Mouse (Mus musculus) CH12.LX (cell line): ENCODE data around the gene Plekha6. TPM values are rescaled to one million over a fixed set of nuclear protein-coding genes. Genes with fewer than 3 reads are reported as not detected.

ENCODE experiments used
- DNase-seq: peaks from one replicate; pipeline ENCODE4 v3.0.0-alpha.2; 2013; ENCODE audit errors: extremely low read depth
- H3K27ac ChIP-seq: 2 replicates; pipeline ENCODE4 v1.5.1; 2012; ENCODE audit warnings: low read depth, mild to moderate bottlenecking, control low read depth, moderate library complexity; ENCODE audit not compliant: insufficient read depth
- H3K27me3 ChIP-seq: replicated peaks from 2 replicates; pipeline ENCODE3; 2012; ENCODE audit warnings: inconsistent platforms
- H3K36me3 ChIP-seq, 2 experiments: replicated peaks in 1 of 2; 2 replicates each; pipeline versions ENCODE3 to v1.6.1; 2012; ENCODE audit warnings: inconsistent platforms in 1 of 2, low read length in 1 of 2, mild to moderate bottlenecking in 1 of 2, mixed read lengths in 1 of 2, moderate library complexity in 1 of 2; ENCODE audit not compliant: control insufficient read depth in 1 of 2, insufficient read depth in 1 of 2
- H3K4me1 ChIP-seq, 2 experiments: 2 replicates each; pipeline ENCODE4 v1.6.1; 2012; ENCODE audit warnings: inconsistent platforms in 1 of 2, moderate library complexity in 1 of 2; ENCODE audit not compliant: insufficient read depth in 2 of 2, control insufficient read depth in 1 of 2
- H3K4me2 ChIP-seq: 2 replicates; pipeline ENCODE4 v1.6.1; 2012; ENCODE audit warnings: low read depth, mild to moderate bottlenecking, control low read depth; ENCODE audit not compliant: poor library complexity, insufficient read depth, severe bottlenecking
- H3K4me3 ChIP-seq, 3 experiments: fragments of 150-350 bp in 1 of 3; sonication (generic) in 1 of 3; replicated peaks in 1 of 3; 2 replicates each; pipeline versions ENCODE3 to v1.5.1; 2011 to 2012; ENCODE audit warnings: low read depth in 2 of 3, low read length in 2 of 3, mild to moderate bottlenecking in 2 of 3, moderate library complexity in 2 of 3, control low read depth in 1 of 3, improper control_type of control experiment in 1 of 3, inconsistent platforms in 1 of 3, mixed read lengths in 1 of 3; ENCODE audit not compliant: poor library complexity in 1 of 3
- H3K79me2 ChIP-seq: replicated peaks from 2 replicates; pipeline ENCODE4 v1.6.1; 2012; ENCODE audit warnings: mild to moderate bottlenecking, moderate library complexity; ENCODE audit not compliant: control insufficient read depth, poor library complexity, insufficient read depth, severe bottlenecking; ENCODE audit errors: extremely low read depth
- H3K9ac ChIP-seq: 2 replicates; pipeline ENCODE4 v1.6.1; 2012; ENCODE audit warnings: low read depth, mild to moderate bottlenecking, control low read depth, moderate library complexity; ENCODE audit not compliant: insufficient read depth
- H3K9me3 ChIP-seq: replicated peaks from 2 replicates; pipeline ENCODE3; 2012; ENCODE audit warnings: low read length, inconsistent platforms, mixed read lengths
- CHD1 ChIP-seq: IDR thresholded peaks from 2 replicates; pipeline ENCODE4 v1.6.1; 2012; ENCODE audit warnings: low read depth, low read length, improper control_type of control experiment, inconsistent platforms
- CTCF ChIP-seq, 2 experiments: IDR thresholded peaks in 1 of 2; conservative IDR thresholded peaks in 1 of 2; 2 replicates each; pipeline ENCODE4 v1.5.1; 2011 to 2012; ENCODE audit warnings: low read depth in 2 of 2, low read length in 2 of 2, improper control_type of control experiment in 1 of 2, inconsistent platforms in 1 of 2, mild to moderate bottlenecking in 1 of 2, moderate library complexity in 1 of 2
- GABPA ChIP-seq: IDR thresholded peaks from 2 replicates; pipeline ENCODE4 v1.6.1; 2012; ENCODE audit warnings: low read depth, low read length, improper control_type of control experiment, inconsistent platforms; ENCODE audit not compliant: insufficient replicate concordance
- IRF4 ChIP-seq: IDR thresholded peaks from 2 replicates; pipeline ENCODE4 v1.6.1; 2014; ENCODE audit warnings: low read depth, mild to moderate bottlenecking, inconsistent platforms, low read length, improper control_type of control experiment
- JUN ChIP-seq: IDR thresholded peaks from 2 replicates; pipeline ENCODE4 v1.6.1; 2011; ENCODE audit warnings: low read depth, mild to moderate bottlenecking, low read length, improper control_type of control experiment, moderate library complexity; ENCODE audit not compliant: insufficient read depth
- JUND ChIP-seq: conservative IDR thresholded peaks from 2 replicates; pipeline ENCODE4 v1.6.1; 2011; ENCODE audit warnings: low read depth, low read length, improper control_type of control experiment
- MAFK ChIP-seq: IDR thresholded peaks from 2 replicates; pipeline ENCODE4 v1.6.1; 2011; ENCODE audit warnings: low read length, improper control_type of control experiment; ENCODE audit not compliant: insufficient replicate concordance
- MXI1 ChIP-seq: IDR thresholded peaks from 2 replicates; pipeline ENCODE4 v1.6.1; 2011; ENCODE audit warnings: mild to moderate bottlenecking, low read depth, low read length, improper control_type of control experiment
- MYC ChIP-seq: IDR thresholded peaks from 2 replicates; pipeline ENCODE4 v1.6.1; 2011; ENCODE audit warnings: low read depth, mild to moderate bottlenecking, improper control_type of control experiment, low read length
- NELFE ChIP-seq: IDR thresholded peaks from 2 replicates; pipeline ENCODE4 v1.6.1; 2011; ENCODE audit warnings: low read depth, low read length, improper control_type of control experiment
- NRF1 ChIP-seq: IDR thresholded peaks from 2 replicates; pipeline ENCODE4 v1.6.1; 2014; ENCODE audit warnings: low read depth, mild to moderate bottlenecking, inconsistent platforms, low read length, improper control_type of control experiment, moderate library complexity
- RCOR1 ChIP-seq: conservative IDR thresholded peaks from 2 replicates; pipeline ENCODE4 v1.6.1; 2012; ENCODE audit warnings: low read depth, mild to moderate bottlenecking, inconsistent platforms, low read length, improper control_type of control experiment
- SIN3A ChIP-seq: IDR thresholded peaks from 2 replicates; pipeline ENCODE4 v1.6.1; 2012; ENCODE audit warnings: low read length, improper control_type of control experiment, inconsistent platforms
- USF1 ChIP-seq: IDR thresholded peaks from 2 replicates; pipeline ENCODE4 v1.6.1; 2014; ENCODE audit warnings: low read depth, mild to moderate bottlenecking, inconsistent platforms, low read length, improper control_type of control experiment
- ZC3H11A ChIP-seq: IDR thresholded peaks from 2 replicates; pipeline ENCODE4 v1.6.1; 2012; ENCODE audit warnings: low read depth, mild to moderate bottlenecking, inconsistent platforms, low read length, improper control_type of control experiment
- ZKSCAN1 ChIP-seq: IDR thresholded peaks from 2 replicates; pipeline ENCODE4 v1.6.1; 2012; ENCODE audit warnings: low read depth, inconsistent platforms, low read length, improper control_type of control experiment, borderline replicate concordance
- ZMIZ1 ChIP-seq: IDR thresholded peaks from 2 replicates; pipeline ENCODE4 v1.6.1; 2012; ENCODE audit warnings: low read depth, mild to moderate bottlenecking, inconsistent platforms, low read length, improper control_type of control experiment
- dilution Hi-C: fragments of 300-500 bp; cut with MboI; formaldehyde crosslinking; loops from 2 replicates; pipeline ENCODE4 v1.14.3; 2020; ENCODE audit warnings: low sequenced_read_pairs; ENCODE audit not compliant: extremely low pct_unique_long_range_greater_than_20kb, extremely low pct_ligation_motif_present
- in situ Hi-C: fragments of 300-500 bp; cut with MboI; formaldehyde crosslinking; loops from 3 replicates; pipeline ENCODE4 v1.14.3; 2019; ENCODE audit warnings: low sequenced_read_pairs, low pct_ligation_motif_present, low pct_unique_long_range_greater_than_20kb, mixed read lengths
- polyA plus RNA-seq: library from polyadenylated mRNA; unstranded; fragments of >175 nt; gene quantifications from 2 replicates; pipeline ENCODE4 v1.2.1, GENCODE M21; 2012; ENCODE audit warnings: low read depth; ENCODE audit not compliant: insufficient read length
- total RNA-seq, 2 experiments: library from RNA; depleted of rRNA; stranded (reverse); fragments of 300-350 nt in 1 of 2; fragments of >200 nt in 1 of 2; gene quantifications; 2 replicates each; pipeline ENCODE4 v1.2.3; 2012 to 2014

Plekha6 gene
- total and polyA plus RNA-seq, 3 experiments, result 0.07 TPM; not detected in 2

DNA sequence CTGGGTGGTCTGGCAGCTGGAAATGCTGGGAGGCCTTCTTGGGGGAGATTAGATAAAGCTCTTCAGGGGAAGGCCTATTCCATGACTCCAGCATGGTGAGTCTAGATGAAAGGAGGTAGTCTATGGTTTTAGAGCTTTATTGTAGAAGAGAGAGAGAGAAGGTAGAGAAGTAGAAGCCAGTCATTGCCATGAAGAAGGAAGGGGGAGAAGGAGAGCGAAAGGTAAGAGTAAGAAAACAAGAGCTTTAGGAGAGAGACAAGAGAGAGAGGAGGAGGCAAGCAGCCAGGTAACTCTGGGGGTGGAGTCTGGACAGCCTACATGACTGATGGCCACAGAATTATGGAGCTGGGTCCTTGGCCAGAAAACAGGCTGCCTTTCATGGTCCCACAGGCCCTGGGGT, 186.2 kb downstream of the Plekha6 start, which contains the start of gene Ren1:
Ren1 (plus strand) TSS at position 301 of the 400 bp plus-strand sequence.
- dilution Hi-C loops (no loop called here), in situ Hi-C loops (loop anchor here (5.0 to 25.0 kb wide), 2 partner anchors 33 to 313 kb away; partner anchors contain the start of genes Mdm4 and Pik3c2b)
- no peak for TF ChIP-seq CTCF (conservative IDR thresholded peaks at IDR 0.05 in 1 of 2, IDR thresholded peaks at IDR 0.05 in 1 of 2; ENCODE audit: low read depth in 2 of 2, low read length in 2 of 2)
- TF ChIP-seq USF1, result no peak
- TF ChIP-seq NELFE, result no peak
- TF ChIP-seq NRF1, result no peak
- TF ChIP-seq JUND, result no peak
- TF ChIP-seq JUN, result no peak
- TF ChIP-seq MXI1, result no peak
- no peak for TF ChIP-seq MAFK
- TF ChIP-seq IRF4, result no peak
- no peak for TF ChIP-seq GABPA
- TF ChIP-seq ZC3H11A, result no peak
- TF ChIP-seq RCOR1, result no peak
- TF ChIP-seq CHD1, result no peak
- no peak within 1 kb of the TSS for H3K27ac ChIP-seq
- no peaks in the 10 kb centered on the region for H3K9me3 ChIP-seq
- H3K4me2 ChIP-seq, result no peak within 1 kb of the TSS
- no peak within 1 kb of the TSS for H3K4me3 ChIP-seq
- H3K79me2 ChIP-seq, result no peaks in the 10 kb centered on the region
- no peak within 1 kb of the TSS for H3K9ac ChIP-seq
- DNase-seq, result no peak
- H3K4me1 ChIP-seq, result peaks cover 20 to 28% of the 10 kb centered on the region in 2 experiments
- peaks cover 64% of the 10 kb centered on the region for H3K27me3 ChIP-seq
- no peaks in the 10 kb centered on the region for H3K36me3 ChIP-seq

DNA sequence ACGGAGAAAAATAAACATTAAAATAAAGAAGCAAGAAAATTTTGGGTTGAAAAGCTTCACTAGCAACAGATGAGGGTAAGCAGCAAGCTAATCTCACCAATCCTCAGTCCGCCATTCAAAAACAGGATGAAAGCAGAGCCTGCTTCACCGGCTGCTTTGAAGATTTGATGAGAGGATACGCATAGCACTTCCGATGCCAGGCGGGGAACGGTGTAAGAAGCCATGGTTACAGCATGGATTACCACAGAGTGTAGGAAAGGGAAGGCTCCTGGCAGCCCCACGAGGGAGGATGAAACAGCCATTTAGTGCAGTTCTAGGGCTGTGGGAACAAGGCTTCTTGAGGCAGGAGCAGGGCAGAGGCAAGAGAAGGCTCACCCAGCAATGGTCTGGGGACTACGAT, 187.8 kb downstream of the Plekha6 start:
- TF ChIP-seq RCOR1, result no peak
- TF ChIP-seq SIN3A, result no peak
- TF ChIP-seq ZKSCAN1, result no peak
- TF ChIP-seq MYC, result no peak
- no peak for TF ChIP-seq ZMIZ1
- in situ Hi-C loops (loop anchor here (5.0 to 25.0 kb wide), 2 partner anchors 34 to 314 kb away; partner anchors contain the start of genes Mdm4 and Pik3c2b), dilution Hi-C loops (no loop called here)
- Histone ChIP-seq H3K4me1 (peaks cover 32 to 44% of the 10 kb centered on the region in 2 experiments), H3K27me3 (peaks cover 54% of the 10 kb centered on the region), H3K36me3 (no peaks in the 10 kb centered on the region), H3K9ac (no peak overlapping the region), H3K4me2 (no peak overlapping the region), H3K4me3 (no peak overlapping the region), H3K9me3 (no peaks in the 10 kb centered on the region), H3K79me2 (no peaks in the 10 kb centered on the region), H3K27ac (no peak overlapping the region)
- no peak for DNase-seq

Other genes with a start within 250 kb of the Plekha6 start
- gene Mdm4, start 133.6 kb upstream of the Plekha6 start, total RNA-seq (2012; rRNA removed), result 84.5 and 107 TPM in 2 replicates
- 66.5 and 68.3 TPM in 2 replicates for gene Mdm4, start 133.6 kb upstream of the Plekha6 start, total RNA-seq (2014; rRNA removed)
- gene Mdm4, start 133.6 kb upstream of the Plekha6 start, polyA plus RNA-seq, result 78.9 and 79.0 TPM in 2 replicates
- gene Pik3c2b, start 118.5 kb upstream of the Plekha6 start, total RNA-seq (2012; rRNA removed), result 15.9 and 16.5 TPM in 2 replicates
- gene Pik3c2b, start 118.5 kb upstream of the Plekha6 start, total RNA-seq (2014; rRNA removed), result 7.2 and 8.7 TPM in 2 replicates
- 9.2 and 12.0 TPM in 2 replicates for gene Pik3c2b, start 118.5 kb upstream of the Plekha6 start, polyA plus RNA-seq
- gene Ppp1r15b, start 33.1 kb upstream of the Plekha6 start, total RNA-seq (2012; rRNA removed), result 47.6 and 50.6 TPM in 2 replicates
- gene Ppp1r15b, start 33.1 kb upstream of the Plekha6 start, total RNA-seq (2014; rRNA removed), result 46.7 and 47.5 TPM in 2 replicates
- gene Ppp1r15b, start 33.1 kb upstream of the Plekha6 start, polyA plus RNA-seq, result 31.4 and 33.1 TPM in 2 replicates
- not detected in 2 replicates for gene Golt1a, start 145.6 kb downstream of the Plekha6 start, total RNA-seq (2012; rRNA removed)
- gene Golt1a, start 145.6 kb downstream of the Plekha6 start, total RNA-seq (2014; rRNA removed), result not detected in 2 replicates
- gene Golt1a, start 145.6 kb downstream of the Plekha6 start, polyA plus RNA-seq, result not detected in 2 replicates
- not detected in 2 replicates for gene Kiss1, start 157.7 kb downstream of the Plekha6 start, total RNA-seq (2012; rRNA removed)
- gene Kiss1, start 157.7 kb downstream of the Plekha6 start, total RNA-seq (2014; rRNA removed), result not detected in 2 replicates
- not detected in 2 replicates for gene Kiss1, start 157.7 kb downstream of the Plekha6 start, polyA plus RNA-seq
- 0.08 TPM in 1 of 2 replicates, not detected in the other for gene Ren1, start 186.3 kb downstream of the Plekha6 start, total RNA-seq (2012; rRNA removed)
- gene Ren1, start 186.3 kb downstream of the Plekha6 start, total RNA-seq (2014; rRNA removed), result not detected in 2 replicates
- not detected in 2 replicates for gene Ren1, start 186.3 kb downstream of the Plekha6 start, polyA plus RNA-seq
- 0.17 and 0.30 TPM in 2 replicates for gene Etnk2, start 199.4 kb downstream of the Plekha6 start, total RNA-seq (2012; rRNA removed)
- gene Etnk2, start 199.4 kb downstream of the Plekha6 start, total RNA-seq (2014; rRNA removed), result not detected in 2 replicates
- not detected in 2 replicates for gene Etnk2, start 199.4 kb downstream of the Plekha6 start, polyA plus RNA-seq